Mouse (Mus musculus): ENCODE results near the gene Sncb.

- no peak for TF ChIP-seq POLR2A (IDR thresholded peaks at IDR 0.05; ENCODE audit: control insufficient read depth, extremely low read depth, insufficient read depth, low read length, poor library complexity)
- TF ChIP-seq CTCF (IDR thresholded peaks at IDR 0.05; ENCODE audit: borderline replicate concordance, control insufficient read depth, extremely low read depth, insufficient read depth, low read length, poor library complexity): no peak
These were observed 9.1 kb downstream of the Sncb start for GRCm38 (mm10) chr13:54757093-54757830.
